Mouse (Mus musculus) midbrain, embryonic 10.5 days (tissue): ENCODE measurements at regions not wholly inside any gene's neighbourhood (a gene's known extent, or its start where the extent isn't known, plus 50 kb on each side); places are given as distances from the start of the nearest gene placed in this dataset.

Source experiments
- DNase-seq: peaks from one replicate; pipeline ENCODE4 v3.0.0-alpha.2; 2017; ENCODE audit warnings: low spot score
- H3K27ac ChIP-seq: fragments of 300-500 bp; sonication (generic); replicated peaks from 2 replicates; pipeline ENCODE4 v1.5.1; 2016; ENCODE audit warnings: mild to moderate bottlenecking
- H3K27me3 ChIP-seq: fragments of 300-500 bp; sonication (generic); 2 replicates; pipeline ENCODE4 v1.6.1; 2016; ENCODE audit warnings: low read depth, mild to moderate bottlenecking; ENCODE audit not compliant: poor library complexity, severe bottlenecking
- H3K36me3 ChIP-seq: fragments of 300-500 bp; sonication (generic); 2 replicates; pipeline ENCODE4 v1.6.1; 2016; ENCODE audit warnings: mild to moderate bottlenecking, moderate library complexity
- H3K4me1 ChIP-seq: fragments of 300-500 bp; sonication (generic); 2 replicates; pipeline ENCODE4 v1.6.1; 2016
- H3K4me3 ChIP-seq: fragments of 300-500 bp; sonication (generic); 2 replicates; pipeline ENCODE4 v1.5.1; 2016; ENCODE audit warnings: mild to moderate bottlenecking, moderate library complexity
- H3K9me3 ChIP-seq: fragments of 300-500 bp; sonication (generic); replicated peaks from 2 replicates; pipeline ENCODE4 v1.6.1; 2016; ENCODE audit warnings: mild to moderate bottlenecking
- WGBS: fragments of 180-500 bp; shearing (Covaris S2); methylation state at CpG from one replicate; pipeline ENCODE4 v1.1.7; 2016; 5-methylcytosine and 5-hydroxymethylcytosine counted together

GRCm38 (mm10) chr19:28171836-28172534, 161.0 kb upstream of the Rfx3 start:
- H3K27me3 ChIP-seq = peaks cover 18% of the 10 kb centered on the region; the same call in 1 of the 2 replicates
- no peak overlapping the region for H3K27ac ChIP-seq
- no peaks in the 10 kb centered on the region for H3K36me3 ChIP-seq
- H3K4me3 ChIP-seq = no peak overlapping the region
- no peak for DNase-seq
- no peaks in the 10 kb centered on the region for H3K4me1 ChIP-seq
- 91% methylated on average over 11 of the region's 11 CpGs for WGBS
- H3K9me3 ChIP-seq = no peaks in the 10 kb centered on the region

GRCm38 (mm10) chr19:28167451-28168165, 156.6 kb upstream of the Rfx3 start:
- DNase-seq = no peak
- Histone ChIP-seq H3K4me1 (peaks cover 14% of the 10 kb centered on the region), H3K4me3 (no peak overlapping the region), H3K27ac (no peak overlapping the region), H3K27me3 (peaks cover 18% of the 10 kb centered on the region; the same call in 1 of the 2 replicates), H3K9me3 (no peaks in the 10 kb centered on the region), H3K36me3 (no peaks in the 10 kb centered on the region)
- 82% methylated on average over 12 of the region's 12 CpGs for WGBS

- Histone ChIP-seq H3K4me1 (peaks cover 14% of the 10 kb centered on the region), H3K27ac (0 out of 2 replicates have a peak overlapping the region, but pooled peaks have one; percentile 28), H3K36me3 (no peaks in the 10 kb centered on the region), H3K27me3 (peaks cover 18% of the 10 kb centered on the region; the same call in 1 of the 2 replicates), H3K9me3 (no peaks in the 10 kb centered on the region), H3K4me3 (no peak overlapping the region)
- no peak for DNase-seq
- 84% methylated on average over 7 of the region's 7 CpGs for WGBS
These were observed 155.7 kb upstream of the Rfx3 start for GRCm38 (mm10) chr19:28166626-28167025.

GRCm38 (mm10) chr19:28165901-28166361, 155.0 kb upstream of the Rfx3 start:
- peaks cover 14% of the 10 kb centered on the region for H3K4me1 ChIP-seq
- peak; percentile 77 for DNase-seq
- H3K27me3 ChIP-seq = peaks cover 18% of the 10 kb centered on the region; the same call in 1 of the 2 replicates
- no peaks in the 10 kb centered on the region for H3K9me3 ChIP-seq
- 50% methylated on average over 15 of the region's 15 CpGs for WGBS
- H3K36me3 ChIP-seq = no peaks in the 10 kb centered on the region
- H3K27ac ChIP-seq = peak overlapping the region; percentile 61
- no peak overlapping the region; the same call in 1 of the 2 replicates for H3K4me3 ChIP-seq

- no peaks in the 10 kb centered on the region; the same call in 1 of the 2 replicates for H3K9me3 ChIP-seq
- no peak overlapping the region for H3K27ac ChIP-seq
- H3K27me3 ChIP-seq = 0 out of 2 replicates have a peak, but pooled peaks cover 11% of the 10 kb centered on the region
- H3K4me3 ChIP-seq = no peak overlapping the region
- peaks cover 14% of the 10 kb centered on the region for H3K4me1 ChIP-seq
- no peak for DNase-seq
- H3K36me3 ChIP-seq = no peaks in the 10 kb centered on the region
- 93% methylated on average over 6 of the region's 6 CpGs for WGBS
These were observed 152.2 kb upstream of the Rfx3 start for GRCm38 (mm10) chr19:28163195-28163594.

- H3K9me3 ChIP-seq = no peaks in the 10 kb centered on the region; the same call in 1 of the 2 replicates
- DNase-seq = no peak
- no peaks in the 10 kb centered on the region for H3K36me3 ChIP-seq
- H3K4me1 ChIP-seq = peaks cover under 1% of the 10 kb centered on the region
- H3K27me3 ChIP-seq = no peaks in the 10 kb centered on the region
- 74% methylated on average over 4 of the region's 4 CpGs for WGBS
- no peak overlapping the region for H3K4me3 ChIP-seq
- no peak overlapping the region for H3K27ac ChIP-seq
These were observed 149.6 kb upstream of the Rfx3 start for GRCm38 (mm10) chr19:28160582-28160981.

- no peaks in the 10 kb centered on the region for H3K27me3 ChIP-seq
- DNase-seq = no peak
- no peak overlapping the region for H3K4me3 ChIP-seq
- 85% methylated on average over 3 of the region's 3 CpGs for WGBS
- H3K27ac ChIP-seq = no peak overlapping the region
- no peaks in the 10 kb centered on the region; the same call in 1 of the 2 replicates for H3K9me3 ChIP-seq
- no peaks in the 10 kb centered on the region for H3K4me1 ChIP-seq
- H3K36me3 ChIP-seq = no peaks in the 10 kb centered on the region
These were observed 146.2 kb upstream of the Rfx3 start for GRCm38 (mm10) chr19:28157196-28157595.

GRCm38 (mm10) chr19:28137581-28137980, 126.6 kb upstream of the Rfx3 start:
- Histone ChIP-seq H3K4me1 (peaks cover 5% of the 10 kb centered on the region; the same call in 1 of the 2 replicates), H3K27ac (no peak overlapping the region), H3K27me3 (no peaks in the 10 kb centered on the region), H3K36me3 (no peaks in the 10 kb centered on the region), H3K4me3 (no peak overlapping the region), H3K9me3 (no peaks in the 10 kb centered on the region)
- whole genome bisulfite sequencing = 94% methylated on average over 10 of the region's 10 CpGs
- no peak for DNase-seq

GRCm38 (mm10) chr19:28134806-28135205, 123.8 kb upstream of the Rfx3 start:
- Histone ChIP-seq H3K27me3 (no peaks in the 10 kb centered on the region), H3K4me1 (no peaks in the 10 kb centered on the region), H3K27ac (no peak overlapping the region), H3K4me3 (no peak overlapping the region), H3K9me3 (no peaks in the 10 kb centered on the region), H3K36me3 (no peaks in the 10 kb centered on the region)
- no peak for DNase-seq
- 33% methylated on average over 1 of the region's 1 CpGs for WGBS

- Histone ChIP-seq H3K9me3 (no peaks in the 10 kb centered on the region), H3K4me3 (no peak overlapping the region), H3K27ac (no peak overlapping the region), H3K27me3 (no peaks in the 10 kb centered on the region), H3K4me1 (no peaks in the 10 kb centered on the region), H3K36me3 (no peaks in the 10 kb centered on the region)
- WGBS = 86% methylated on average over 10 of the region's 10 CpGs
- DNase-seq = no peak
These were observed 100.6 kb upstream of the Rfx3 start for GRCm38 (mm10) chr19:28111263-28112180.

GRCm38 (mm10) chr19:28095620-28096019, 84.7 kb upstream of the Rfx3 start:
- 48% methylated on average over 9 of the region's 9 CpGs for WGBS
- Histone ChIP-seq H3K36me3 (no peaks in the 10 kb centered on the region), H3K4me3 (no peak overlapping the region), H3K4me1 (peaks cover 2% of the 10 kb centered on the region; the same call in 1 of the 2 replicates), H3K9me3 (no peaks in the 10 kb centered on the region), H3K27ac (no peak overlapping the region), H3K27me3 (no peaks in the 10 kb centered on the region)
- no peak for DNase-seq

GRCm38 (mm10) chr19:28092252-28092651, 81.3 kb upstream of the Rfx3 start:
- 93% methylated on average over 6 of the region's 6 CpGs for WGBS

More at GRCm38 (mm10) chr19:28092252-28092651, 81.3 kb upstream of the Rfx3 start:
- no peaks in the 10 kb centered on the region for H3K27me3 ChIP-seq
- DNase-seq = no peak
- peaks cover 23% of the 10 kb centered on the region for H3K4me1 ChIP-seq
- no peaks in the 10 kb centered on the region for H3K9me3 ChIP-seq
- H3K27ac ChIP-seq = no peak overlapping the region
- no peaks in the 10 kb centered on the region for H3K36me3 ChIP-seq
- H3K4me3 ChIP-seq = no peak overlapping the region
